Mouse (Mus musculus) embryonic facial prominence, embryonic 11.5 days (tissue): Measurements from ENCODE around the gene Rfx2. TPM values are rescaled to one million over a fixed set of nuclear protein-coding genes. Genes with fewer than 3 reads are reported as not detected.

ENCODE experiments used
- ATAC-seq: fragments of 200-750 bp; cut with Nextera tagmentation; replicated peaks from 2 replicates; pipeline ENCODE4 v1.8.0; 2017; ENCODE audit warnings: low read depth; ENCODE audit not compliant: insufficient number of reproducible peaks, low FRiP score, low TSS enrichment
- DNase-seq: peaks from one replicate; pipeline ENCODE4 v3.0.0-alpha.2; 2015; ENCODE audit warnings: low spot score
- H3K27ac ChIP-seq: fragments of 300-500 bp; sonication (generic); replicated peaks from 2 replicates; pipeline ENCODE4 v1.5.1; 2014; ENCODE audit warnings: mild to moderate bottlenecking, low read depth, low read length, control low read depth
- H3K27me3 ChIP-seq: fragments of 300-500 bp; sonication (generic); 2 replicates; pipeline ENCODE4 v1.6.1; 2014; ENCODE audit warnings: mild to moderate bottlenecking, low read length, moderate library complexity, mixed read lengths; ENCODE audit not compliant: control insufficient read depth, insufficient read depth
- H3K36me3 ChIP-seq: fragments of 300-500 bp; sonication (generic); replicated peaks from 2 replicates; pipeline ENCODE4 v1.6.1; 2014; ENCODE audit warnings: low read depth, mild to moderate bottlenecking, low read length, moderate library complexity, mixed read lengths; ENCODE audit not compliant: control insufficient read depth, insufficient read depth
- H3K4me1 ChIP-seq: fragments of 300-500 bp; sonication (generic); 2 replicates; pipeline ENCODE4 v1.6.1; 2014; ENCODE audit warnings: low read length, mixed read lengths; ENCODE audit not compliant: control insufficient read depth, insufficient read depth
- H3K4me2 ChIP-seq: fragments of 300-500 bp; sonication (generic); 2 replicates; pipeline ENCODE4 v1.6.1; 2014; ENCODE audit warnings: low read depth, mild to moderate bottlenecking, control low read depth, low read length, moderate library complexity
- H3K4me3 ChIP-seq: fragments of 300-500 bp; sonication (generic); 2 replicates; pipeline ENCODE4 v1.5.1; 2014; ENCODE audit warnings: low read depth, low read length, control low read depth
- H3K9ac ChIP-seq: fragments of 300-500 bp; sonication (generic); replicated peaks from 2 replicates; pipeline ENCODE4 v1.6.1; 2014; ENCODE audit warnings: mild to moderate bottlenecking, control low read depth, low read length
- H3K9me3 ChIP-seq: fragments of 300-500 bp; sonication (generic); replicated peaks from 2 replicates; pipeline ENCODE4 v1.6.1; 2016; ENCODE audit warnings: mild to moderate bottlenecking, low read length, inconsistent platforms, mixed read lengths; ENCODE audit not compliant: control insufficient read depth
- WGBS: fragments of 180-500 bp; shearing (Covaris S2); extraction: QIAGEN DNeasy Blood & Tissue Kit; methylation state at CpG from one replicate; pipeline ENCODE4 v1.1.7; 2014; 5-methylcytosine and 5-hydroxymethylcytosine counted together
- polyA plus RNA-seq: library from polyadenylated mRNA; unstranded; fragments of >200 nt; fragmentation: Nextera tagmentation; extraction: Ambion mirVana; gene quantifications from 2 replicates; pipeline ENCODE4 v1.2.1, GENCODE M21; 2014

The Rfx2 gene
- polyA plus RNA-seq, 1 experiment from 2014 or later: 2.4 TPM

GRCm38 (mm10) chr17:56849710-56850109 is 18.9 kb upstream of the Rfx2 start:
- Histone ChIP-seq H3K4me3 (no peak overlapping the region), H3K9ac (no peak overlapping the region), H3K9me3 (no peaks in the 10 kb centered on the region), H3K27me3 (no peaks in the 10 kb centered on the region), H3K4me1 (no peaks in the 10 kb centered on the region), H3K27ac (no peak overlapping the region), H3K36me3 (no peaks in the 10 kb centered on the region), H3K4me2 (no peak overlapping the region)
- no peak for DNase-seq
- ATAC-seq: no peak
- WGBS: 79% methylated on average over 13 of the region's 13 CpGs

GRCm38 (mm10) chr17:56848785-56849184 is 18.0 kb upstream of the Rfx2 start:
- ATAC-seq (no peak), DNase-seq (no peak)
- Histone ChIP-seq H3K36me3 (no peaks in the 10 kb centered on the region), H3K9me3 (no peaks in the 10 kb centered on the region), H3K4me1 (no peaks in the 10 kb centered on the region), H3K4me3 (no peak overlapping the region), H3K4me2 (no peak overlapping the region), H3K9ac (no peak overlapping the region), H3K27me3 (no peaks in the 10 kb centered on the region), H3K27ac (no peak overlapping the region)
- WGBS: 84% methylated on average over 5 of the region's 5 CpGs

- Histone ChIP-seq H3K27ac (no peak overlapping the region), H3K9me3 (no peaks in the 10 kb centered on the region), H3K4me3 (no peak overlapping the region), H3K4me2 (no peak overlapping the region), H3K27me3 (no peaks in the 10 kb centered on the region), H3K9ac (no peak overlapping the region), H3K36me3 (no peaks in the 10 kb centered on the region), H3K4me1 (no peaks in the 10 kb centered on the region)
- no peak for ATAC-seq
- no peak for DNase-seq
- WGBS: 78% methylated on average over 5 of the region's 5 CpGs
Measured at GRCm38 (mm10) chr17:56843678-56844077, 12.9 kb upstream of the Rfx2 start.

GRCm38 (mm10) chr17:56842173-56842572 is 11.4 kb upstream of the Rfx2 start:
- Histone ChIP-seq H3K27me3 (no peaks in the 10 kb centered on the region), H3K4me3 (no peak overlapping the region), H3K9me3 (no peaks in the 10 kb centered on the region), H3K9ac (no peak overlapping the region), H3K27ac (no peak overlapping the region), H3K4me1 (no peaks in the 10 kb centered on the region), H3K36me3 (no peaks in the 10 kb centered on the region), H3K4me2 (no peak overlapping the region)
- no peak for ATAC-seq
- DNase-seq: no peak
- 88% methylated on average over 5 of the region's 5 CpGs for WGBS

- ATAC-seq: no peak
- H3K4me2 ChIP-seq: no peak overlapping the region
- WGBS: 80% methylated on average over 7 of the region's 7 CpGs
- H3K36me3 ChIP-seq: no peaks in the 10 kb centered on the region
- H3K4me3 ChIP-seq: no peak overlapping the region
- H3K27ac ChIP-seq: no peak overlapping the region
- DNase-seq: no peak
- H3K9me3 ChIP-seq: no peaks in the 10 kb centered on the region
- no peaks in the 10 kb centered on the region for H3K27me3 ChIP-seq
- H3K9ac ChIP-seq: no peak overlapping the region
- no peaks in the 10 kb centered on the region for H3K4me1 ChIP-seq
Measured at GRCm38 (mm10) chr17:56840524-56840923, 9.7 kb upstream of the Rfx2 start.

- Histone ChIP-seq H3K27me3 (no peaks in the 10 kb centered on the region), H3K9me3 (no peaks in the 10 kb centered on the region), H3K4me2 (no peak overlapping the region), H3K36me3 (no peaks in the 10 kb centered on the region), H3K27ac (no peak overlapping the region), H3K4me3 (no peak overlapping the region), H3K4me1 (no peaks in the 10 kb centered on the region), H3K9ac (no peak overlapping the region)
- no peak for DNase-seq
- WGBS: 92% methylated on average over 8 of the region's 8 CpGs
- no peak for ATAC-seq
Measured at GRCm38 (mm10) chr17:56836336-56836735, 5.5 kb upstream of the Rfx2 start.

- H3K36me3 ChIP-seq: no peaks in the 10 kb centered on the region
- no peaks in the 10 kb centered on the region for H3K9me3 ChIP-seq
- ATAC-seq (no peak), DNase-seq (no peak)
- WGBS: 88% methylated on average over 1 of the region's 1 CpGs
- H3K4me1 ChIP-seq: no peaks in the 10 kb centered on the region
- peaks cover 3% of the 10 kb centered on the region; the same call in 1 of the 2 replicates for H3K27me3 ChIP-seq
- no peak overlapping the region for H3K4me3 ChIP-seq
- no peak overlapping the region for H3K9ac ChIP-seq
- H3K27ac ChIP-seq: no peak overlapping the region
- no peak overlapping the region for H3K4me2 ChIP-seq
Measured at GRCm38 (mm10) chr17:56833381-56833780, 2.6 kb upstream of the Rfx2 start.

- DNase-seq: no peak
Measured at GRCm38 (mm10) chr17:56832918-56833317, 2.1 kb upstream of the Rfx2 start.

More at GRCm38 (mm10) chr17:56832918-56833317, 2.1 kb upstream of the Rfx2 start:
- Histone ChIP-seq H3K36me3 (no peaks in the 10 kb centered on the region), H3K9me3 (no peaks in the 10 kb centered on the region), H3K27ac (no peak overlapping the region), H3K4me2 (no peak overlapping the region), H3K9ac (no peak overlapping the region), H3K4me1 (no peaks in the 10 kb centered on the region), H3K4me3 (no peak overlapping the region), H3K27me3 (peaks cover 3% of the 10 kb centered on the region; the same call in 1 of the 2 replicates)
- 79% methylated on average over 1 of the region's 1 CpGs for whole genome bisulfite sequencing
- no peak for ATAC-seq
